Mouse (Mus musculus): ENCODE results near the gene Trp53bp2. TPM values are rescaled to one million over a fixed set of nuclear protein-coding genes. Genes with fewer than 3 reads are reported as not detected.

Gene Trp53bp2
- polyA plus RNA-seq, 1 experiment from 2014 or later = 16.0 TPM

GRCm38 (mm10) chr1:182497736-182498135 is 88.8 kb downstream of the Trp53bp2 start:
- Histone ChIP-seq H3K27me3 (ENCODE audit: control insufficient read depth, insufficient read depth, low read depth, low read length) (no peaks in the 10 kb centered on the region), H3K4me1 (ENCODE audit: control insufficient read depth, insufficient read depth, low read length) (0 out of 2 replicates have a peak, but pooled peaks cover 2% of the 10 kb centered on the region), H3K4me3 (ENCODE audit: low read depth, low read length) (no peak overlapping the region), H3K27ac (ENCODE audit: low read length) (no peak overlapping the region), H3K9me3 (replicated peaks; ENCODE audit: control insufficient read depth, low read length, poor library complexity, severe bottlenecking) (no peaks in the 10 kb centered on the region), H3K9ac (ENCODE audit: low read depth, low read length) (no peak overlapping the region), H3K4me2 (ENCODE audit: low read length) (no peak overlapping the region), H3K36me3 (ENCODE audit: control insufficient read depth, insufficient read depth, low read length) (no peaks in the 10 kb centered on the region)
- WGBS = 63% methylated on average over 4 of the region's 4 CpGs
- no peak for ATAC-seq

GRCm38 (mm10) chr1:182499443-182500089 is 90.6 kb downstream of the Trp53bp2 start:
- Histone ChIP-seq H3K9me3 (replicated peaks; ENCODE audit: control insufficient read depth, low read length, poor library complexity, severe bottlenecking) (no peaks in the 10 kb centered on the region), H3K36me3 (ENCODE audit: control insufficient read depth, insufficient read depth, low read length) (no peaks in the 10 kb centered on the region), H3K4me1 (ENCODE audit: control insufficient read depth, insufficient read depth, low read length) (no peaks in the 10 kb centered on the region), H3K4me3 (ENCODE audit: low read depth, low read length) (no peak overlapping the region), H3K27ac (ENCODE audit: low read length) (no peak overlapping the region), H3K4me2 (ENCODE audit: low read length) (no peak overlapping the region), H3K9ac (ENCODE audit: low read depth, low read length) (no peak overlapping the region), H3K27me3 (ENCODE audit: control insufficient read depth, insufficient read depth, low read depth, low read length) (no peaks in the 10 kb centered on the region)
- ATAC-seq = no peak
- 83% methylated on average over 9 of the region's 9 CpGs for WGBS

GRCm38 (mm10) chr1:182500224-182500623 is 91.3 kb downstream of the Trp53bp2 start:
- ATAC-seq = no peak
- H3K4me3 ChIP-seq (ENCODE audit: low read depth, low read length) = no peak overlapping the region
- no peak overlapping the region for H3K4me2 ChIP-seq (ENCODE audit: low read length)
- WGBS = 73% methylated on average over 4 of the region's 4 CpGs
- no peaks in the 10 kb centered on the region for H3K36me3 ChIP-seq (ENCODE audit: control insufficient read depth, insufficient read depth, low read length)
- no peak overlapping the region for H3K9ac ChIP-seq (ENCODE audit: low read depth, low read length)
- no peaks in the 10 kb centered on the region for H3K4me1 ChIP-seq (ENCODE audit: control insufficient read depth, insufficient read depth, low read length)
- H3K9me3 ChIP-seq (replicated peaks; ENCODE audit: control insufficient read depth, low read length, poor library complexity, severe bottlenecking) = no peaks in the 10 kb centered on the region
- H3K27ac ChIP-seq (ENCODE audit: low read length) = no peak overlapping the region
- no peaks in the 10 kb centered on the region for H3K27me3 ChIP-seq (ENCODE audit: control insufficient read depth, insufficient read depth, low read depth, low read length)

- 81% methylated on average over 4 of the region's 4 CpGs for WGBS
- ATAC-seq = no peak
- Histone ChIP-seq H3K9me3 (replicated peaks; ENCODE audit: control insufficient read depth, low read length, poor library complexity, severe bottlenecking) (no peaks in the 10 kb centered on the region), H3K4me3 (ENCODE audit: low read depth, low read length) (no peak overlapping the region), H3K4me2 (ENCODE audit: low read length) (no peak overlapping the region), H3K9ac (ENCODE audit: low read depth, low read length) (no peak overlapping the region), H3K4me1 (ENCODE audit: control insufficient read depth, insufficient read depth, low read length) (no peaks in the 10 kb centered on the region), H3K36me3 (ENCODE audit: control insufficient read depth, insufficient read depth, low read length) (no peaks in the 10 kb centered on the region), H3K27me3 (ENCODE audit: control insufficient read depth, insufficient read depth, low read depth, low read length) (no peaks in the 10 kb centered on the region), H3K27ac (ENCODE audit: low read length) (no peak overlapping the region)
Measured at GRCm38 (mm10) chr1:182500843-182501242, 91.9 kb downstream of the Trp53bp2 start.

GRCm38 (mm10) chr1:182501815-182502405 is 92.9 kb downstream of the Trp53bp2 start:
- Histone ChIP-seq H3K4me1 (ENCODE audit: control insufficient read depth, insufficient read depth, low read length) (no peaks in the 10 kb centered on the region), H3K36me3 (ENCODE audit: control insufficient read depth, insufficient read depth, low read length) (no peaks in the 10 kb centered on the region), H3K9me3 (replicated peaks; ENCODE audit: control insufficient read depth, low read length, poor library complexity, severe bottlenecking) (no peaks in the 10 kb centered on the region), H3K9ac (ENCODE audit: low read depth, low read length) (no peak overlapping the region), H3K4me3 (ENCODE audit: low read depth, low read length) (no peak overlapping the region), H3K27ac (ENCODE audit: low read length) (no peak overlapping the region), H3K27me3 (ENCODE audit: control insufficient read depth, insufficient read depth, low read depth, low read length) (no peaks in the 10 kb centered on the region), H3K4me2 (ENCODE audit: low read length) (no peak overlapping the region)
- ATAC-seq = no peak
- WGBS = 90% methylated on average over 7 of the region's 7 CpGs

- no peaks in the 10 kb centered on the region for H3K27me3 ChIP-seq (ENCODE audit: control insufficient read depth, insufficient read depth, low read depth, low read length)
- no peak overlapping the region for H3K4me3 ChIP-seq (ENCODE audit: low read depth, low read length)
- H3K4me1 ChIP-seq (ENCODE audit: control insufficient read depth, insufficient read depth, low read length) = no peaks in the 10 kb centered on the region
- H3K27ac ChIP-seq (ENCODE audit: low read length) = no peak overlapping the region
- H3K9ac ChIP-seq (ENCODE audit: low read depth, low read length) = no peak overlapping the region
- H3K36me3 ChIP-seq (ENCODE audit: control insufficient read depth, insufficient read depth, low read length) = no peaks in the 10 kb centered on the region
- no peaks in the 10 kb centered on the region for H3K9me3 ChIP-seq (replicated peaks; ENCODE audit: control insufficient read depth, low read length, poor library complexity, severe bottlenecking)
- ATAC-seq = 0 out of 2 replicates have a peak, but pooled peaks have one; percentile 17
- no peak overlapping the region for H3K4me2 ChIP-seq (ENCODE audit: low read length)
- WGBS = 87% methylated on average over 7 of the region's 7 CpGs
Measured at GRCm38 (mm10) chr1:182502491-182503050, 93.6 kb downstream of the Trp53bp2 start.

- Histone ChIP-seq H3K9ac (ENCODE audit: low read depth, low read length) (no peak overlapping the region), H3K4me3 (ENCODE audit: low read depth, low read length) (no peak overlapping the region), H3K9me3 (replicated peaks; ENCODE audit: control insufficient read depth, low read length, poor library complexity, severe bottlenecking) (no peaks in the 10 kb centered on the region), H3K27me3 (ENCODE audit: control insufficient read depth, insufficient read depth, low read depth, low read length) (no peaks in the 10 kb centered on the region), H3K4me1 (ENCODE audit: control insufficient read depth, insufficient read depth, low read length) (no peaks in the 10 kb centered on the region), H3K27ac (ENCODE audit: low read length) (no peak overlapping the region), H3K36me3 (ENCODE audit: control insufficient read depth, insufficient read depth, low read length) (no peaks in the 10 kb centered on the region), H3K4me2 (ENCODE audit: low read length) (no peak overlapping the region)
- ATAC-seq = no peak
- WGBS = 86% methylated on average over 13 of the region's 13 CpGs
Measured at GRCm38 (mm10) chr1:182503206-182503900, 94.4 kb downstream of the Trp53bp2 start.

- Histone ChIP-seq H3K27me3 (ENCODE audit: control insufficient read depth, insufficient read depth, low read depth, low read length) (no peaks in the 10 kb centered on the region), H3K27ac (ENCODE audit: low read length) (no peak overlapping the region), H3K4me3 (ENCODE audit: low read depth, low read length) (no peak overlapping the region), H3K9ac (ENCODE audit: low read depth, low read length) (no peak overlapping the region), H3K9me3 (replicated peaks; ENCODE audit: control insufficient read depth, low read length, poor library complexity, severe bottlenecking) (no peaks in the 10 kb centered on the region), H3K36me3 (ENCODE audit: control insufficient read depth, insufficient read depth, low read length) (no peaks in the 10 kb centered on the region), H3K4me2 (ENCODE audit: low read length) (no peak overlapping the region), H3K4me1 (ENCODE audit: control insufficient read depth, insufficient read depth, low read length) (no peaks in the 10 kb centered on the region; the same call in 1 of the 2 replicates)
- ATAC-seq = no peak
- 27% methylated on average over 4 of the region's 4 CpGs for WGBS
Measured at GRCm38 (mm10) chr1:182504223-182504622, 95.3 kb downstream of the Trp53bp2 start.

GRCm38 (mm10) chr1:182505291-182505690 is 96.3 kb downstream of the Trp53bp2 start:
- Histone ChIP-seq H3K36me3 (ENCODE audit: control insufficient read depth, insufficient read depth, low read length) (no peaks in the 10 kb centered on the region), H3K27me3 (ENCODE audit: control insufficient read depth, insufficient read depth, low read depth, low read length) (no peaks in the 10 kb centered on the region), H3K9ac (ENCODE audit: low read depth, low read length) (no peak overlapping the region), H3K4me1 (ENCODE audit: control insufficient read depth, insufficient read depth, low read length) (no peaks in the 10 kb centered on the region; the same call in 1 of the 2 replicates), H3K27ac (ENCODE audit: low read length) (no peak overlapping the region), H3K9me3 (replicated peaks; ENCODE audit: control insufficient read depth, low read length, poor library complexity, severe bottlenecking) (no peaks in the 10 kb centered on the region), H3K4me2 (ENCODE audit: low read length) (no peak overlapping the region), H3K4me3 (ENCODE audit: low read depth, low read length) (no peak overlapping the region)
- ATAC-seq = no peak
- 92% methylated on average over 3 of the region's 3 CpGs for WGBS

All from midbrain, embryonic 16.5 days (tissue).